Mouse (Mus musculus) kidney, adult 11 months (tissue): ENCODE measurements around the gene Klk8.
A peak's percentile ranks its signal among the peaks of the same experiment; 100 is the strongest.

Experiments
- DNase-seq: peaks from one replicate; pipeline ENCODE4 v3.0.0; 2022

The Klk8 gene

DNA sequence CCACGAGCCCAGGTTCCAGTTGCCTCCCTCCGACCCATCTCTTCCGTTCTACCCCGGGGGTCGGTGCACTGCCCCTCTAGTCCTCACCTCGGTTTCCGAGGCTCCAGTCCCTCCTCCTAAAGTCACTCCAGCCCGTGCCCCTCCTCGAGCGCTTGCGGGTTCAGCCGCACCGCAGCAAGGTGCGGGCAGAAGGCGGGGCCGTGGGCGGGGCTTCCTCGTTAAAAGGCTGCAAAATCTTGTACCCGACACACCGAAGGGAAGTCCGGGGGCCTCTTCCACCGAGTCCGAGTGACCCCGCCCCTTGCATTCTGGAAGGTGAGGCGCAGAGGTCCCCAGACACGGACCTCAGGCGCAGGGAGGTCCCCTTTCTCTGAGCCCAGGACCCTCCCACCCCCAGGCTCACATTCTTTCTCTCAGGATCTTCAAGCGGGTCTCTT, at the start of gene Klk8:
Gene Klk8 (plus strand): TSS at position 245 of the 437 bp plus-strand sequence.
- peak; percentile 4 for DNase-seq

DNA sequence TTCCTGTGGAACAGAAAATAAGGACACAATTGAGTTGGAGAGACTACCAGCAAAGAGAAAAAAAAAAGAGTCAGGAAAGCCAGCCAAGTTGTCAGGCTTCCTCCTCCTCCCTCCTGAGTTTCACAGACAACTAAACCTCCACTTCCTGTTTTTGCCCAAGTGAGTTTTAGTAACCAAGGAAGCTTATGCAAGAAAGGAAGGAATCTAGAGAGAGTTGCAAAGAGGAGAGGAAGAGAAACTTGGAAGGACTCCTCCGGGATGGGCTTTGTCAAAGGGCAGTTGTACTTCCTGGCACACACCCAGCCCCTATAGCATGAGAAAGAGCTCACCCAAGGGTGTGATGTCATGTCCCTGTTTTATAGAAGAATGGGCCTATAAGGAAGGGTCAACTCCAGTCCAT, 49.6 kb upstream of the Klk8 start:
- DNase-seq, result no peak

DNA sequence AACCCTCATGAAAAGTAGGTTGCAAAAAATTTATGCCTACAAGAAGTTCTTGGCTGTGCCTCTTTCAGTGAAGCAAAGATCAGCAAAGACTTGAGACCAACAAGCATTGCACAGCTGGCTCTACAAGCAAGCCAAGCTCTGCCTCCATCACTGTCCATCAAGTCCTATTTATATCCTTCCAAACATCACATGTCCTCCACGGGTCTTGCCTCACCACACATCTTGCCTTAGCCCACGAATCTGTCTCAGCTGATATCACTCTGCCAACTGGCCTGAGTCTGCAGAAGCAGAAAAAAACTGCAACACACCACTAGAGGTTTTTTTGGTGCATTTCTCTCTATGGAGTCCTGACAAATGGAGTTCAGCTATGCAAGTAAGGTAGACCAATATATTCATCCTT, 44.6 kb upstream of the Klk8 start:
- DNase-seq, result no peak

DNA sequence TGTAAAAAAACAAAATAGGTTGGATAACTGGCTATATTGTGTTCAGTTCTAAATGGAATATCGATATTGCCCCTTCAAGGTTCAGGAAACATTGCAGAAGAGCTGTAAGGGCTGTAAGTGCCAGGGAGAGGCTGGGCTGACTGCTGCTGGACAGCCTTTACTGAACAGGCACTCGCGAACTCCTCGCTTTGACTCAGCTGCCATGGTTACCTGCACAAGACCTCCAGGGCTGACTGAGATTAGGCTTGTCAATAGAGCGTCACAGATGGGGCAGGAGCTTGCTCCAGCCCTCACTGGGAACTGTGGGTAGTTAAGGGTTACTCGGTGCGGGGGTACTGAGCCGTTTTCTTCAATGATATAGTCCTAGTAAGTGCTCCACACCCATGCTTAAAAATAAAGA, 30.9 kb upstream of the Klk8 start:
- no peak for DNase-seq

DNA sequence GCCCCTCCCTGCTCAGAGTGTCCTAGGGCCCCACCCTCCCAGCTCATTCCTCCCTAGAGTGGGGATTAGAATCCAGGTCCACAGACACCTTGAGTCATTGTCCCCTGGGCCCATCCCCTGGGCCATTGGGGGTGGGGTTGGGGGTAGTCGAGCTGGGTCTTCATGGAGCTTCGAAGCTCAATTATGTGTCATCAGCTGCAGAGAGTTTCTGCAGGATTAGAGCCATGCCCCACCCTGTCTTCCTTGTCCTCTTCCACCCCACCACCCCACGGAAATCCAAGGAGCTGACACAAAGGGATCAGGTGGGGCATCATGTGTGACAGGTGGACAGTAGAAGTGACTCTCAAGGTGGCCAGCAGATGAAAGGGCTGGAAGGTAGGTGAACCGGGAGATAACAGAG, 28.8 kb upstream of the Klk8 start, which contains the start of gene Klk12:
Gene Klk12 (plus strand): TSS at position 301 of the 400 bp plus-strand sequence.
- no peak for DNase-seq

DNA sequence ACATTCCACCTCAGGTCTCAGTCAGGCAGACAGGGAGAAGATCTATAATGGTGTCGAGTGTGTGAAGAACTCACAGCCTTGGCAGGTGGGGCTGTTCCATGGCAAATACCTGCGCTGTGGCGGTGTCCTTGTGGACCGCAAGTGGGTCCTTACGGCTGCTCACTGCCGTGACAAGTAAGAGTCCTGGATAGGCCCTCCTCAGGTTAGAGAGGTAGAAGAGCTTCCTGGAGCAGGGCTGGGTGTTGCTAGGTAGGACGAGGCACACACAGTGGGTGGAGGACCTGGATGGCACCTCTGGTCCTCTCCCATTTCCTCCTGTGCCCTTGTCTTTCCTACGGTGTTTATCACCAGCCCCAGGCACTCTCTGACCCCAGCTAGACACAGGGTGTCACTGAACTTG, 27.7 kb upstream of the Klk8 start:
- no peak for DNase-seq

DNA sequence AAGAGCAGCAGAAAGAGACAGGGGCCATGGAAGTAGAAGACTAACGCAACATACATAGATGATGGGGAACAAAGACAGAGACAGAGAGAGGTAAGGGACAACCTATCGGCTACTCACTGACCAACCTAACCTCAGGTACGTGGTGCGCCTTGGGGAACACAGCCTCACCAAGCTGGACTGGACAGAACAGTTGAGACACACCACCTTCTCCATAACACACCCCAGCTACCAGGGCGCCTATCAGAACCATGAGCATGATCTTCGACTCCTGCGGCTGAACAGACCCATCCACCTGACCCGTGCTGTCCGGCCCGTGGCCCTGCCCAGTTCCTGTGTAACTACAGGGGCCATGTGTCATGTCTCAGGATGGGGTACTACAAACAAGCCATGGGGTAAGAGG, 26.7 kb upstream of the Klk8 start:
- no peak for DNase-seq

DNA sequence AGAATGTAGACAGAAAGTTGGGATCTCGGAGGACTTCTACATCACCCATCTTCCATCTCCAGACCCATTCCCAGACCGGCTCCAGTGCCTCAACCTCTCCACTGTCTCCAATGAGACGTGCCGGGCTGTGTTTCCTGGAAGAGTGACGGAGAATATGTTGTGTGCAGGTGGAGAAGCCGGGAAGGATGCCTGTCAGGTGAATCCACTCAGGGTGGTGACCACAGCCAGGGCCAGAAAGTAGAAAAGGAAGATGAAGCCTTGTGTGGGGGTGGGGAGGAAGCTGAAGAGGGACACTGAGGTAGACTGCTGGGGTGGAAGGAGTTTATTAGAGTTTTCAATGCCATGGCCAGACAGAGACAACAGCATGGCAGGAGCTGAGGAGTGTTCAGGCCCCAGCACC, 25.5 kb upstream of the Klk8 start:
- DNase-seq, result no peak

DNA sequence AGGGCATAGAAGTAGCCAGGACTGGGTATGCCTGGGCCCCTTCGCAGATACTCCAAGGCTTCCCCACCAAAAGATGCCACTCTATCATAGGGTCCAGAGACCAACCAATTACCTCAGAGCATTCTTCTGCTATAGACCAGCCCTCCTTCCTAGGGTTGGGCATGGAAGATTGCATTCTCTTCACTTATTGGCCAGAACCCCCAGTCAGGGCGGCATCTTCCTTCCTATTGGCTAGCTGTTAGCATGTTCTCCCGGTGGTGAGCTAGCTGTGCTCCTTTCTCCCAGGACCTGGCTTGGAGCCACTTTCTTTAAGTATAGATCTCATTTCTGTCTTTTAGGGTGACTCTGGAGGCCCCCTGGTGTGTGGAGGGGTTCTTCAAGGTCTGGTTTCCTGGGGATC, 24.5 kb upstream of the Klk8 start:
- DNase-seq, result no peak

DNA sequence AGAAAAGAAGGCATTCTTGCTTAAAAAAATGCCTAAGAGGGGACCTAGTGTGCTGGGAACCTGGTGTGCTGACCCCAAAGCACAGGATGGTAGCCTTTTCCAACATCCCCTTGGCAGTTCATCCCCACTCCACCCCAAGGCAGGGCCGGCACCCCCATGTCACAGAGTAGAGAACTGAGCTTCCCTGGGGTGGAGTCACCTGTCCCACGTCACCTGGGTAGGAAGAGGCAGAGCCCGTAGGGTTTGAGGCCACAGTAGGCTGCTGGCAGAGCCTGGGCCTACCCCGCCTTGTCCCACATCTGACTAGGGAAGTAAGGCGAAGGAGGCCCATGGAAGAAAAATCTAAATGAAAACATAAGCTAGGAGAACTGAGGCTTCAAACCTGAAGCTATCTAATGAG, 23.0 kb upstream of the Klk8 start, which contains the start of gene Klk11:
Gene Klk11 (plus strand): TSS at position 241 of the 400 bp plus-strand sequence.
- peak; percentile 0 for DNase-seq

DNA sequence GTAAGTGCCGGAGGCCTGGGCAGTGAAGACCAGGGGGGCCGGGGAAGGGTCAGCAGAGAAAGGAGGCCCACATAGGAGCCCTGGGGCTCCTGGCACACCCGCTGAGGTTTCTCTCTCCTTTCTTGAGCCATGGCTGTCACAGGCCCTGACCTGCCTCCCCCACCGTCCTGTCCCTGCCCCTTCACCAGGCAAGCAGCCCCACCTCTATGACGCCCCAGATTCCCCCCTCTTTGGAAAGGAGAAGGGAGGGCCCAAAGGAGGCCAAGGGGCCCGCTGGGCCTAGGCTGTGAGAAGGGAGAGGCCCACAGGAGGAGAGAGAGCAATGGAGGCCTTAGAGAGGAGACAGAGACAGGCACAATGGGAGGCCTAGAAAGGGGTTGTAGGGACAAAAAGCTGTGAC, 22.6 kb upstream of the Klk8 start:
- peak; percentile 0 for DNase-seq

DNA sequence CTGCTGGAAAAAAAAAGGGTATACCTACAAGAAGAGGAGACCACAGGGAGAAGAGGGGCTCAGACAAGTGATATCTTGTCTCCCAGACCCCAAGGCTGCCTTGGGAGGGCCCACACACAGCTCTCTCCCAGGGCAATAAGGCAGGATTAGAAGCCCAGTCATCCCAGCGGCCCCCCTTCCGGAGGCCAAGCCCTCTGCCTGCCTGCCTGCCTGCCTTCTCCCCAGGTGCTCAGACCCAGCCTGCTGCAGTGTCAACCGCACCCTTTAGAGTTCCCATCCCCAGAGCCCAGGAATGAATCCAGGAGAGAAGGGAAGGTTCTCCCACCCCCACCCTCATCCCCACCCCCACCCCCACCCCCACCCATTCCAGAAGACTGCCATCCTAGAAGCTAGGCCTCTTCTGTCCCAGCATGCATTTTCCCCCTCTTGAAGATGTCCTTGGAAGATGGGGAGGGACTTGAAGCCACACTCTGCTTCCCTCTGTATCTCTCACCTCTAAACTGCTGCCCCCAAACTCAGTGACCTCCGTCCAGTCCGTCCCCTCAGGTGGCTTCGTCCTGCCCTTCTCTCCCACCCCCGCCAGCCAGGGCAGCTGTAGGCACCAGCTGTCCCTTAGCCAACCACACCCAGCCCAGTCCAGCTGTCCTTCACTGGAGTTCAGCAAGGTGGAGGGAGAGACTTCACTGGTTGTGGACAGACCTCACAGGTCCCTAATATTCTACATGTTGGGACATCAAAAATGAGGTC, 21.9 kb upstream of the Klk8 start:
- DNase-seq, result peak; percentile 0

DNA sequence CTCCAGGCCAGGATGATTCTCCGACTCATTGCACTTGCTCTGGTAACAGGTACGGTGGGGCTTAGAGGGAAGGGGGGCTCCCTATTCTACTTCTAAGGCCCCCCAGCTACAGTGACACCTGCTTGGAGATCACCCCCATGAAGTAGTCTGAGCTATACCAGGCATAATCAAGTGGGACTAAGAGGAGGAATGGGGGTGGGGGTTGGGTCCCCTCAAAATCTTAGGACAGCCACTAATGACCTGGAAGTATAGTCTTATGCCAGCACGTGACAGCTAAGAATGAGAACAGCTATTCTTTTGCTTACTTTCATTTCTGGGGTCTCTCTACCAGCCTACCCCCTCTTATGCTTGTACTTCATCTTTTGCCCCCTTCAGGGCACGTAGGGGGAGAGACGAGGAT, 20.9 kb upstream of the Klk8 start:
- peak; percentile 0 for DNase-seq

DNA sequence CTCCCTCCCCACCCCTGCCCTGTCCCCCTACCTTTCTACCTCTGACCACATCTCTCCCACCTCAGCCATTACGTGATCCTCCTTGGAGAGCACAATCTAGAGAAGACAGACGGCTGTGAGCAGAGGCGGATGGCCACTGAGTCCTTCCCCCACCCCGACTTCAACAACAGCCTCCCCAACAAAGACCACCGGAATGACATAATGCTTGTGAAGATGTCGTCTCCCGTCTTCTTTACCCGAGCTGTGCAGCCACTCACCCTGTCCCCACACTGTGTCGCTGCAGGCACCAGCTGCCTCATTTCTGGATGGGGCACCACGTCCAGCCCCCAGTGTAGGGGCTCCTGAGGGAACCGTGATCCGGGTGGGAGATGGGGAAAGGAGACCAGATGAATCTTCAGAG, 20.0 kb upstream of the Klk8 start:
- DNase-seq, result peak; percentile 0

DNA sequence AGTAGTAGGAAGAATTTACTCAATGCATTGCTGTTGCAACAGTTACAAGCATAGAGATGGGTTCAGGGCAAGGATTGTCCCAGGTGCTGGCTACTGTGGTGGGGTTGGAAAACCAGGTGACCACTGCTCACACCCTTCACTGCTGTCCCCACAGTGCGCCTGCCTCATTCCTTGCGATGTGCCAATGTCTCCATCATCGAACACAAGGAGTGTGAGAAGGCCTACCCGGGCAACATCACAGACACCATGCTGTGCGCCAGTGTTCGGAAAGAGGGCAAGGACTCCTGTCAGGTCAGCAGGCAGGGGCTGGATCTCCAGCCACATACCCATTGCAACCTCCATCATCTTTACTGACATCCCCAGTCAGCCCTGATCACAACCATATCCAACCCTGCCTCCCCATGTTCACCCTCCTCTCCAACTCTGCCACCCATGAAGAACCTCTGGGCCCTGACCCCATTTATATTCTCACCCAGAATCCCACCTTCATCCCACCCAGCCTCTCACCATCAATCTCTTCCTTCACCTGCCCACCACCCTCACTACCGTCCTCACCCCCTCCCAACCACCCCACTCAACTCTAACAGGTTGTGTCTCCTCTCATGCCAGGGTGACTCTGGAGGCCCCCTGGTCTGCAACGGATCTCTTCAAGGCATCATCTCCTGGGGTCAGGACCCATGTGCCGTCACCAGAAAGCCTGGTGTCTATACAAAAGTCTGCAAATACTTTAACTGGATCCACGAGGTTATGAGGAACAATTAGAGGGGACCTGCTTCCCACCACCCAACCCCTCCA, 19.0 kb upstream of the Klk8 start:
- peak; percentile 0 for DNase-seq

DNA sequence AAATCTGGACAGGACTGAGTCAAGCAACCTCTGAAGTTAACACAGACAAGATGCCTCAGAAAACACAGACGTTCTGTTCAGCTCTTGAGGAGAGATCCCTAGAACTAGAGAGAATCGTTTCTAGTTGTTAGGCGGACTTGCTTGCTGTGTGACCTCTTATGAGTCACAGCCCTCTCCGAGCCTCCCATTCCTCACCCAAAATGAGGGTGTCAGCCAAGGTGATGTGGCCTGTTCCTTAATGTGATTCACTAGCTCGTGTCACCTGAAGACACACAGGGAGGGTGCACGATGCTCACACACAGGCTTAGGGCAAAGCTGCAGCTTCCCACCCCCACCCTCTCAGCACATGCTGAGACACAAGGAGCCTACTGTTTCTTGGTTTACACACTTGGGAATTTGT, 17.1 kb upstream of the Klk8 start:
- no peak for DNase-seq

DNA sequence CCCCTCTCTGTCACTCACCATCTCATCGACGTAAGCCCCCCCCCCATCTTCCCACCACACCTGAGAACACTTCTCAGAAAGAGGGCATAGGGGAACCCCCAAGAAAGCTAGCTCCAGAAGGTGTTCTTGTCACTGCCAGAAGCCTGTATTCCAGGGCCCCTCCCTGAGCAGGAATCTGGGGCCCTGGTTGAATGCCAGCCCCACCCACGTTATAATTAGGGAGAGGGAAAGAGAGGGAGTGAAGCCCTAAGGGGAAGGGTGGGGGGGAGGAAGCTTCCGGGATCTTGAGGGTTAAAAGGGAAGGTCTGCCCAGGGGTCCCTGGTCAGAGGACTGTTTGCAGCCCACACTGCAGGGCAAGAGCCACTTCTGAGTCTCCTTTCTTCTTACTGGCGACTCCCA, 16.6 kb upstream of the Klk8 start, which contains the start of gene Klk10:
Gene Klk10 (plus strand): TSS at position 290 of the 400 bp plus-strand sequence.
- DNase-seq, result no peak

DNA sequence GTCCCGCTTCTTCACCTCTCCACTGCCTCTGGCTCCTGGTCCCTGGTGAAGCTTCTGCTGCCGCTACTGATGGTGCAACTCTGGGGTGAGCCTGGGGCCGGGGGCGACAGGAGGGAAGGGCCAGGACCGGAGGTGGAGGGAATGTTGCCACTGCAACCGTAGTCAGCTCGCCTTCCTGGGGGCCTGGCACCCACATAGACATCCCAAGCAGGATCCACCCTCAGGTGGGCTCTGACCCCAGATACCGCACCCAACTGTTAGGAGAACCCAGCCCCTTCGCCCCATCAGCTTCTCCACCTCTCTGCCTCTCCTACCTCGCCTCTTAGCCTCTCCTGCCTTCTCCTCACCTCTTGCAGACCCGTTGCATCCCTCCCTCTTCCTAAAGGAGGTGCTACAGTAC, 15.8 kb upstream of the Klk8 start:
- no peak for DNase-seq

DNA sequence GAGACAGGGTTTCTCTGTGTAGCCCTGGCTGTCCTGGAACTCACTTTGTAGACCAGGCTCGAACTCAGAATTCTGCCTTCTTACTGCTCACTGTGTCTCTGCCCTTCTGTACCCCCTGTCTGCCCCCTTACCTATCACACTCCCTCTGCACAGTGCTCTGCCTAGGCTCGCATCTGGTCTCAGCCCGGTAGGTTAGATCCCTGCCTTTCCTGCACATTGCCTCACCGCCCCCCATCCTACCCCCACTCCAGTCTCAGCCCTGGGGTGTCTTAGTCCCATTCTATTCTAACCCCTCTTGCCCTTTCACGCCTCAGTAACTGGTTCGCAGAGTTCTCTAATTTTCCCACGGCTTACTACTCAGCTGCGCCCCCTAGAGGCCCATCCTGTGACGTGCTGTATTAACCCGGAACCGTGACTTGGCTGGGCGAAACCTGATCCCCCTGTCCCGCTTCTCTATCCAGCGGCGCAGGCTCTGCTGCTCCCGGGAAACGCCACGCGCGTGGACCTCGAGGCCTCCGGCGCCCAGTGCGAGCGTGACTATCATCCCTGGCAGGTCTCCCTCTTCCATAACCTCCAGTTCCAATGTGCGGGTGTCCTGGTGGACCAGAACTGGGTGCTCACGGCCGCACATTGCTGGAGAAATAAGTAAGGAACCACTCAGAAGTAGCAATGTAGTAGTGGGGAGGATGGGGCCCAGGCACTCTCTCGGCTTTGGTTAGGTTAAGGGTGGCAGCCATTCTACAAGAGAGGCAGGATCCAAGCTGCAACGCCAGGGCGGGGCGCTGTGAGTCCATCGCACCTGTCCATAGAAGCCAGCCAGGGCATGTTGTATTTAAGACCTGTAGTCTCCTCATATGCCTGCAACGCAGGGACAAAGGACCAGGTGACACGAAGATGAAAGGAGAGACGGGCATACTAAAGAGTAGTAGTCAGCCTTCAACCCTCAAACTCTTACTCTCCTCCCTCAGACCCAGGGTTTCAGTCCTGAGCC, 14.8 kb upstream of the Klk8 start:
- peak; percentile 47 for DNase-seq

DNA sequence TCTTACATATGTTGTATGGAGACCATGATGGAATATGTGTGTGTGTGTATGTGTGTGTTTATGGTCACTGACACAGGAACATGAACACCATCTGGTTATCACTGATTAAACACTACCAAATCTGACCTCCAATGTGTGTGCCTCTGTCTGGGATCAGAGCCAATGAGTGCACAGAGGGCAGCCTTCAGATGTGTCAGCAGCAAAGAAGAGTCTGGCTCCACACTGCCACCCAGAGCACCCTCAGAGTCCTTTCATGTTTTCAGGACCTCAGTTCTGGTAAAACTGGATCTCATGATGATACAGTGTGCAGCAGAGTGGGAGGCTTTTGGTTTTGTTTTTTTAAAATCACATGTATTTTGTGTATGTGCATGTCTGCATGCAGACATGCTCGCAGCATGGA, 12.1 kb upstream of the Klk8 start:
- no peak for DNase-seq

DNA sequence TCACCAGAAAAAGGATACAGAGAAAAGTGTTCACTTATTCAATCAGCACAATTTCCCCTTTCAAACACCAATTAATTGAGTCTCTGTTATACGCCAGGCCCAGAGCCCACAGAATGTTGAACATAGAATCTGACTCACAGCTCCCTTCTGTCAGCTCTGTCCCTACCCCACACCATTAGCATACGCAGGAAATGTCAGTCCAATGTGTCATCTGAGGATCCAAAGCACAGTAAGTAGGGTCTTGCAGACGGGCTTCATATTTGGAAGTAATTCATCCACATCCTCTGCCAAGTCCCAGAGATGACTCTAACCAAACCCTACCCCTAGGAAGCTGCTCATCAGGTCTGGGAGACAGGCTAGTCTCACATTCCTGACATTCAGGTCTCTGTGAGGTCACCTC, 9.3 kb upstream of the Klk8 start:
- no peak for DNase-seq

DNA sequence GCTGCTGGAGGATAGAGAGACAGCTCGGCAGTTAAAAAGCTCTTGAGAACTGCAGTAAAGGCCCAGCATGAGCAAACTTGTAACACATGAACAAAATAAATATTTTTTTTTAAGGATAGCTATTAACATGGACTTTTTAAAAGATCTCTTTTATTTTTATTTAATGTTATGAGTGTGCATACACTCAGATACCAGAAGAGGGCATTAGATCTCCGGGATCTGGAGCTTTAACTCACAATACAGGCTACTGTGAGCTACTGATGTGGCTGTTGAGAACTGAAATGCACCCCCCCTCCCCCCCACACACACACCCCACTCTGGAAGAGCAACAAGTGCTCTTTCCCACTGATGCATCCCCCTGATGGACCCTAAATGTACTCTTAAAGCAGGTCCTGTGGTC, 8.1 kb upstream of the Klk8 start:
- DNase-seq, result no peak

DNA sequence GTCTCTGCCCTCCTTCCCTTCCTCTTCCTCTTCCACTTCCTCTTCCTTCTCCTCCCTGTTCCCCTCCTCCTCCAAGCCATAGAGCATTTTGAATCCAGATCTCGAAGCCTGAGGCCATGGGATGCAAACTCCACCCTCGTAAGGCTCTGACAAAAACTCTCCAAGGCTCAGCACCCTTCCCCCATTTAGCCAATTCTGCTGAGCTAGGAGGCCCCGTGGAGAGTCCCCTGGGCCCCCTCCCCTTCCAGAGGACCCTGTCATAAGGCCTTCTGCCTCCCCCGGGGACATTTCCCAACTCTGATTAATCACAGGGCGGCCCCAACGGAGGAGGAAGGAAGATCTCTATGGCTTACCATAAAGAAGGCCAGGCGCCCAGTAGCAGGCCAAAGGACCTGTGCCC, 5.8 kb upstream of the Klk8 start, which contains the start of gene Klk9:
Gene Klk9 (plus strand): TSS at position 301 of the 400 bp plus-strand sequence.
- DNase-seq, result no peak
